In genomic region chr3:40799530-40800372, GRCm38 (mm10) we compare ENCODE assay signal across 7 mouse cellular contexts. TPM values are rescaled to one million over a fixed set of nuclear protein-coding genes. Genes with fewer than 3 reads are reported as not detected.
A peak's percentile ranks its signal among the peaks of the same experiment; 100 is the strongest.
DNase-seq lines count a peak whose midpoint lies in the region; ATAC-seq lines count a peak whose summit lies in the region.

TSS of gene Plk4 (plus strand) at chr3:40800019.

- peak; percentile 94 for ATAC-seq in embryonic facial prominence, embryonic 11.5 days (replicated peaks; ENCODE audit: insufficient number of reproducible peaks, low FRiP score, low TSS enrichment, low read depth)
- peak; percentile 75 for ATAC-seq in granulocyte monocyte progenitor cell, adult 5-6 weeks (replicated peaks; ENCODE audit: poor library complexity, severe bottlenecking)
- ATAC-seq in midbrain, embryonic 13.5 days: peak; percentile 97

- peak; percentile 98 for DNase-seq in adrenal gland, postnatal 14 days
- peak; percentile 98 for DNase-seq in embryonic facial prominence, embryonic 11.5 days (ENCODE audit: low spot score)
- peak; percentile 95 for DNase-seq in kidney, adult 11 months
- DNase-seq in limb, embryonic 10.5 days (ENCODE audit: low spot score): peak; percentile 97
- DNase-seq in spleen, adult 12 weeks (ENCODE audit: low spot score): peak; percentile 93

- WGBS in embryonic facial prominence, embryonic 11.5 days: 2% methylated on average over 66 of the region's 66 CpGs
- WGBS in limb, embryonic 10.5 days: 4% methylated on average over 66 of the region's 66 CpGs
- WGBS in midbrain, embryonic 13.5 days: 2% methylated on average over 66 of the region's 66 CpGs

- 0 out of 2 replicates have a peak, but pooled peaks cover 3% of the 10 kb centered on the region for H3K36me3 ChIP-seq in embryonic facial prominence, embryonic 11.5 days (replicated peaks; ENCODE audit: control insufficient read depth, insufficient read depth, low read depth, low read length)
- H3K36me3 ChIP-seq in limb, embryonic 10.5 days: peaks cover 33% of the 10 kb centered on the region
- H3K36me3 ChIP-seq in midbrain, embryonic 13.5 days: peaks cover 5% of the 10 kb centered on the region; the same call in 1 of the 2 replicates

- H3K4me3 ChIP-seq in embryonic facial prominence, embryonic 11.5 days (ENCODE audit: low read depth, low read length): peak within 1 kb of the TSS; percentile 93
- peak within 1 kb of the TSS; percentile 95 for H3K4me3 ChIP-seq in limb, embryonic 10.5 days
- H3K4me3 ChIP-seq in midbrain, embryonic 13.5 days (replicated peaks): peak within 1 kb of the TSS; percentile 91

- no peaks in the 10 kb centered on the region for H3K27me3 ChIP-seq in embryonic facial prominence, embryonic 11.5 days (ENCODE audit: control insufficient read depth, insufficient read depth, low read length)
- H3K27me3 ChIP-seq in limb, embryonic 10.5 days (ENCODE audit: low read depth, poor library complexity, severe bottlenecking): no peaks in the 10 kb centered on the region
- H3K27me3 ChIP-seq in midbrain, embryonic 13.5 days: no peaks in the 10 kb centered on the region

- H3K9me3 ChIP-seq in embryonic facial prominence, embryonic 11.5 days (replicated peaks; ENCODE audit: control insufficient read depth, low read length): no peaks in the 10 kb centered on the region
- H3K9me3 ChIP-seq in limb, embryonic 10.5 days (replicated peaks): no peaks in the 10 kb centered on the region
- H3K9me3 ChIP-seq in midbrain, embryonic 13.5 days: no peaks in the 10 kb centered on the region

- H3K4me1 ChIP-seq in embryonic facial prominence, embryonic 11.5 days (ENCODE audit: control insufficient read depth, insufficient read depth, low read length): no peaks in the 10 kb centered on the region
- H3K4me1 ChIP-seq in limb, embryonic 10.5 days: peaks cover 10% of the 10 kb centered on the region
- H3K4me1 ChIP-seq in midbrain, embryonic 13.5 days (replicated peaks): peaks cover 20% of the 10 kb centered on the region

- H3K4me2 ChIP-seq in embryonic facial prominence, embryonic 11.5 days (ENCODE audit: low read depth, low read length): peak within 1 kb of the TSS; percentile 78
- peak within 1 kb of the TSS; percentile 98 for H3K4me2 ChIP-seq in midbrain, embryonic 13.5 days (replicated peaks)

- peak within 1 kb of the TSS; percentile 79 for H3K27ac ChIP-seq in embryonic facial prominence, embryonic 11.5 days (replicated peaks; ENCODE audit: low read depth, low read length)
- peak within 1 kb of the TSS; percentile 96 for H3K27ac ChIP-seq in limb, embryonic 10.5 days
- peak within 1 kb of the TSS; percentile 61 for H3K27ac ChIP-seq in midbrain, embryonic 13.5 days

- peak within 1 kb of the TSS; percentile 92 for H3K9ac ChIP-seq in embryonic facial prominence, embryonic 11.5 days (replicated peaks; ENCODE audit: low read length)
- peak within 1 kb of the TSS; percentile 86 for H3K9ac ChIP-seq in midbrain, embryonic 13.5 days (replicated peaks)

RNA-seq across cellular contexts. Expression of gene Plk4, which starts in this region (rescaled TPM):
- total RNA-seq in adrenal gland, postnatal 14 days (2021): 11.0 and 12.2 TPM in 2 replicates
- polyA plus RNA-seq in embryonic facial prominence, embryonic 11.5 days (2014; fragmentation: Nextera tagmentation; extraction: Ambion mirVana): 80.9 and 87.2 TPM in 2 replicates
- 24.9 and 48.1 TPM in 2 replicates for total RNA-seq in granulocyte monocyte progenitor cell, adult 5-6 weeks (2014; fragmentation: Nextera tagmentation)
- total RNA-seq in granulocyte monocyte progenitor cell, adult 5-6 weeks (2017): 85.3 and 87.9 TPM in 2 replicates
- 85.1 and 95.0 TPM in 2 replicates for polyA plus RNA-seq in limb, embryonic 10.5 days (2016; fragmentation: Nextera tagmentation; extraction: Ambion mirVana)
- 23.2 and 24.1 TPM in 2 replicates for polyA plus RNA-seq in midbrain, embryonic 13.5 days (2015; fragmentation: Nextera tagmentation; extraction: Ambion mirVana)

Comparison
In these comparisons a context has a peak if more than half of its experiments do, and no peak if none do; other contexts are left out.
1. Peak in every context shown above with its lines: DNase-seq, ATAC-seq, H3K4me3 ChIP-seq and H3K27ac ChIP-seq.